Mouse (Mus musculus) lung, embryonic 15.5 days (tissue): ENCODE results near the gene Ttc34. TPM values are rescaled to one million over a fixed set of nuclear protein-coding genes. Genes with fewer than 3 reads are reported as not detected.
A peak's percentile ranks its signal among the peaks of the same experiment; 100 is the strongest.

ENCODE experiments used
- ATAC-seq: fragments of 200-750 bp; cut with Nextera tagmentation; 2 replicates; pipeline ENCODE4 v1.8.0; 2017; ENCODE audit warnings: moderate number of reproducible peaks, borderline replicate concordance; ENCODE audit not compliant: low FRiP score, low TSS enrichment; ENCODE audit errors: extremely low read depth
- H3K27ac ChIP-seq: fragments of 300-500 bp; sonication (generic); 2 replicates; pipeline ENCODE4 v1.5.1; 2015; ENCODE audit warnings: moderate library complexity, mild to moderate bottlenecking, inconsistent platforms
- H3K27me3 ChIP-seq: fragments of 300-500 bp; sonication (generic); 2 replicates; pipeline ENCODE4 v1.6.1; 2015; ENCODE audit warnings: inconsistent platforms
- H3K36me3 ChIP-seq: fragments of 300-500 bp; sonication (generic); 2 replicates; pipeline ENCODE4 v1.6.1; 2015; ENCODE audit warnings: inconsistent platforms
- H3K4me1 ChIP-seq: fragments of 300-500 bp; sonication (generic); 2 replicates; pipeline ENCODE4 v1.6.1; 2015; ENCODE audit warnings: inconsistent platforms
- H3K4me2 ChIP-seq: fragments of 300-500 bp; sonication (generic); 2 replicates; pipeline ENCODE4 v1.6.1; 2015; ENCODE audit warnings: inconsistent platforms, mild to moderate bottlenecking, moderate library complexity
- H3K4me3 ChIP-seq: fragments of 300-500 bp; sonication (generic); 2 replicates; pipeline ENCODE4 v1.5.1; 2015; ENCODE audit warnings: mild to moderate bottlenecking, inconsistent platforms
- H3K9ac ChIP-seq: fragments of 300-500 bp; sonication (generic); 2 replicates; pipeline ENCODE4 v1.6.1; 2015; ENCODE audit warnings: inconsistent platforms
- H3K9me3 ChIP-seq: fragments of 300-500 bp; sonication (generic); 2 replicates; pipeline ENCODE4 v1.6.1; 2016; ENCODE audit warnings: inconsistent platforms
- WGBS: fragments of 180-500 bp; shearing (Covaris S2); methylation state at CpG from one replicate; pipeline ENCODE4 v1.1.7; 2015; 5-methylcytosine and 5-hydroxymethylcytosine counted together
- polyA plus RNA-seq: library from polyadenylated mRNA; unstranded; fragments of >200 nt; fragmentation: Nextera tagmentation; extraction: Ambion mirVana; gene quantifications from 2 replicates; pipeline ENCODE4 v1.2.1, GENCODE M21; 2015

Ttc34 gene
- polyA plus RNA-seq, 1 experiment from 2014 or later: 0.19 TPM

DNA sequence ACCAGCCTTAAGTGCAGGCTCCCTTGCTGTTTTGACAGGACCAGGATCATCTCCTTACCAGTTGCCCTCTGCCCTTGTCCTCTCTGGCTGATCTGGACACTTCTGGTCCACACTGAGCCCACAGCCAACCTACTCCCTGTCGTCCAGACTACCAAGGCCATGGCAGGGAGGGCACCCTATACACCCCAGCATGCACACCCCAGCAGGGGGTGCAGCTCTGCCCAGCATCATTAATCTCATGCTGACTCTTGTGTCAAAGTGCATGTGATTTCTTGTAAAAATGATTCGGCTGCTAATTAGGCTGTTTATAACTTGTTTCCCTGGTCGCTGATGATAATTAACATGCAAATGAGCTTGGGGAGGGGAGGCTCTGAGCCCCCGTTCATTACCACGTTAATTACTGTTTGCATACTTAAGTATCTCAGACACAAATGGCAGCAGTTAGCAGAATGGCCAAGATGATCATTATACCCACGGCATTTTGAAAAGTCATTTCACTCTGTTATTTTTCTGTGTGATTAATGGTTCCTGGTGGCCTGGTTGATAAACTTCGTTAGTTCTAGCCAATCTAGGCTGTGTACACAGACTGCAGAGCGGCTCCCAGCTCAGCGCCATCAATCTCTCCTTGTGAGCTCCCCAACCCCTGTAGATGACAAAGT lies 5.2 kb upstream of the Ttc34 start:
- Histone ChIP-seq H3K27me3 (no peaks in the 10 kb centered on the region), H3K9ac (no peak overlapping the region), H3K4me2 (no peak overlapping the region), H3K9me3 (no peaks in the 10 kb centered on the region), H3K4me1 (no peaks in the 10 kb centered on the region), H3K36me3 (no peaks in the 10 kb centered on the region), H3K27ac (no peak overlapping the region), H3K4me3 (no peak overlapping the region)
- 35% methylated on average over 9 of the region's 9 CpGs for WGBS
- ATAC-seq: no peak

DNA sequence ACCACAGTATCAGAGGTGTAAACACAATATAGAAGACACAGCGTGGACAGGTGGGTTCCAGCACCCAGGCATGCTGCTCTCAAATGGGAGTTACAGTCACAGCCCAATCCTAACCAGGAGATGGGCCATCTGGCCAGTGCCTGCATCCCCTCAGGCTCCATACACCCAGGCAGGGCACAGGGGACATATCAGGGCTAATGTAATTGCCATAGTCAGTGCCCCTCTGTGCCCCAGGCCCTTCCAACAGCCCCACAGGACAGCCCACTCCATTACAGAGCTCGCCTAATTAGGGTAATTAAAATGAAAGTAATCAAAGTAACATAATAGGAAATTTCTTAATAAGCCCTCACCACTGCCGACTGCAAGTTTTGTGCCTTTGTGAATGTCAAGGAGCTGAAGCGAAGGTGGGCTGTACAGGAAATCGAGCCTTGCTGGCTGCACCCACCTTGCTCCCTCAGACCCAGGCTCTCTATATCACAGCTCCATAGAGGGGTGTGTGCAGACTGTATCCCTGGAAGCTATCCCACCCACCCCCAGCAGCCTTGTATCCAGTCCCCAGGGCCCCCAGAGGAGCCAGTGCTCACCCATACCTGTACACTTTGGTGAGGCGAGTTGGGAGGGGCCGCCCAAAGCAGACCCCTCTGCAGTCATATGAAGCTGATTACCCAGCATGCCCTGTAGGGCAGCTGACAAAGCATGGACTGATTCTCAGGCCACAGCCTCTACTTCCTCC lies 910 bp upstream of the Ttc34 start:
- Histone ChIP-seq H3K4me2 (no peak overlapping the region), H3K4me1 (no peaks in the 10 kb centered on the region), H3K4me3 (no peak overlapping the region), H3K36me3 (no peaks in the 10 kb centered on the region), H3K9ac (no peak overlapping the region), H3K9me3 (no peaks in the 10 kb centered on the region), H3K27ac (no peak overlapping the region), H3K27me3 (no peaks in the 10 kb centered on the region)
- WGBS: 64% methylated on average over 7 of the region's 7 CpGs
- ATAC-seq: no peak

DNA sequence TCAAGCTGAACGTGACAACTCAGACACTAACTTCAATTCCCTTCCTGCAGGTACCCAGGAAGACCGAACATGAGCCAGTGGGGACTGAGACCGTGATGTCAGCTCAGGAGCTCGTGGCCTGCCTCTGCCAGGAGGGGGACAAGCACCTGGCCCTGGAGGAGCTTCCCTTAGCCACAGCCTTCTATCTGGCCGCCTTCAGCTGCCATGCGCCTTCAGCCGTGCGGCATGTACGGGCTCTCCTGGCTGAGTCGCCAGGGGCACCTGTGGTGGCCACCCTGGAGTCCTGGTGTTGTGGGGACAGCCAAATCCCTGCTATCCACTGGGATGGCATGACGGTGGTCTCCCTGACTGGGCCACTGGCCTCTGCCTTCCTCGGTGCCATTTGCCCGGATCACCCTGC lies 1.5 kb downstream of the Ttc34 start:
- Histone ChIP-seq H3K4me1 (no peaks in the 10 kb centered on the region), H3K4me2 (no peak overlapping the region), H3K27ac (no peak overlapping the region), H3K9me3 (no peaks in the 10 kb centered on the region), H3K4me3 (no peak overlapping the region), H3K36me3 (no peaks in the 10 kb centered on the region), H3K27me3 (no peaks in the 10 kb centered on the region), H3K9ac (no peak overlapping the region)
- ATAC-seq: no peak
- 81% methylated on average over 13 of the region's 13 CpGs for WGBS

DNA sequence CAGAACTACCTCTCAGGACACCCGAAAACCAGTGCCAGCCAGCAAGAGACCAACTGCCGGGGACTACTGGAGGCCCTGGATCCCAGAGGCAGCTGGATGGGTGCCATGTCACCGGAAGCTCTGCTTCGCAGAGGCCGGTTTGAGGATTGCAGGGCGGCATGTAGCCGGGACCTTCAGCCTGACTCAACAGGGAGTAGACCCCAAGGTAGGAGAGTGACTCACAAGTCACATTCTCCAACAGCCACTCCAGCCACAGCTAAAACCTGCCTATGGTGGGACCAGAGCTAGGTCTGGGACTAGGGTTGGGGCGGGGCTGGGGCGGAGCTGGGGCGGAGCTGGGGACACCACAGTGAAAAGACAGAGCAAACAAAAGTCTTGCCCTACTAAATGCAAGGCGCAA lies 2.1 kb downstream of the Ttc34 start:
- Histone ChIP-seq H3K4me1 (no peaks in the 10 kb centered on the region), H3K36me3 (no peaks in the 10 kb centered on the region), H3K4me2 (no peak overlapping the region), H3K27ac (no peak overlapping the region), H3K27me3 (no peaks in the 10 kb centered on the region), H3K9ac (no peak overlapping the region), H3K4me3 (no peak overlapping the region), H3K9me3 (no peaks in the 10 kb centered on the region)
- peak; percentile 49; the same call in 1 of the 2 replicates for ATAC-seq
- 37% methylated on average over 11 of the region's 11 CpGs for WGBS

DNA sequence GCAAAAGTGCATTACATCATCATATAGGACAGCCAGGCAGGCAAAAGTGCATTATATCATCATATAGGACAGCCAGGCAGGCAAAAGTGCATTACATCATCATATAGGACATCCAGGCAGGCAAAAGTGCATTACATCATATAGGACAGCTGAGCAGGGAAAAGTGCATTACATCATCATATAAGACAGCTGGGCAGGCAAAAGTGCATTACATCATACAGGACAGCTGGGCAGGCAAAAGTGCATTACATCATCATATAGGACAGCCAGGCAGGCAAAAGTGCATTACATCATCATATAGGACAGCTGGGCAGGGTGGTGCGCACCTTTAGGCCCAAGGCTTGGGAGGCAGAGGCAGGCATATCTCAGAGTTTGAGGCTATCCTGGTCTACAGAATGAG lies 15.4 kb downstream of the Ttc34 start:
- no peak overlapping the region for H3K4me2 ChIP-seq
- H3K27ac ChIP-seq: no peak overlapping the region
- no peak overlapping the region for H3K4me3 ChIP-seq
- ATAC-seq: no peak
- no peak overlapping the region for H3K9ac ChIP-seq
- no peaks in the 10 kb centered on the region for H3K36me3 ChIP-seq
- WGBS: 86% methylated on average over 1 of the region's 1 CpGs
- peaks cover 36% of the 10 kb centered on the region for H3K27me3 ChIP-seq
- no peaks in the 10 kb centered on the region for H3K9me3 ChIP-seq
- H3K4me1 ChIP-seq: peaks cover 14% of the 10 kb centered on the region; the same call in 1 of the 2 replicates

DNA sequence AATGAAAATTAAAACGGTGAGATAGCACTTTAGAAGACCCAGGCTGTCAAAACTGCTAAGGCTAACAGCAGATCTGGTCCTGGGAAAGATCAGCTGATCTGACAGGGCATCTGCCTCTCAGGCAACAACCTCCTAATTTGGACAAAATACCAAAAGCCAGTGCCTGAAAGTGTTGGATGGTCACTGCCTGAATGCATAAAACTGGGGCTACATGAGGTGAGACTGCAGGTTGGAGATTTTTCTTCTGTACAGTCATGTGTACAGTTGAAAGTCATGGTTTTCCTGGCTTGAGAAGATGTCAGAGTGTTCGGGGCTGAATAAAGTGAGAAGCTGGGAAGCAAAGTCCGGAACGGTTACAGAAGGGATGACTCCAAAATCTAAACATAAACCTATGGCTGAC lies 16.6 kb downstream of the Ttc34 start:
- Histone ChIP-seq H3K4me1 (peaks cover 14% of the 10 kb centered on the region; the same call in 1 of the 2 replicates), H3K4me2 (no peak overlapping the region), H3K36me3 (no peaks in the 10 kb centered on the region), H3K9ac (no peak overlapping the region), H3K27ac (no peak overlapping the region), H3K9me3 (no peaks in the 10 kb centered on the region), H3K27me3 (peaks cover 36% of the 10 kb centered on the region), H3K4me3 (no peak overlapping the region)
- no peak for ATAC-seq
- 62% methylated on average over 4 of the region's 4 CpGs for WGBS

DNA sequence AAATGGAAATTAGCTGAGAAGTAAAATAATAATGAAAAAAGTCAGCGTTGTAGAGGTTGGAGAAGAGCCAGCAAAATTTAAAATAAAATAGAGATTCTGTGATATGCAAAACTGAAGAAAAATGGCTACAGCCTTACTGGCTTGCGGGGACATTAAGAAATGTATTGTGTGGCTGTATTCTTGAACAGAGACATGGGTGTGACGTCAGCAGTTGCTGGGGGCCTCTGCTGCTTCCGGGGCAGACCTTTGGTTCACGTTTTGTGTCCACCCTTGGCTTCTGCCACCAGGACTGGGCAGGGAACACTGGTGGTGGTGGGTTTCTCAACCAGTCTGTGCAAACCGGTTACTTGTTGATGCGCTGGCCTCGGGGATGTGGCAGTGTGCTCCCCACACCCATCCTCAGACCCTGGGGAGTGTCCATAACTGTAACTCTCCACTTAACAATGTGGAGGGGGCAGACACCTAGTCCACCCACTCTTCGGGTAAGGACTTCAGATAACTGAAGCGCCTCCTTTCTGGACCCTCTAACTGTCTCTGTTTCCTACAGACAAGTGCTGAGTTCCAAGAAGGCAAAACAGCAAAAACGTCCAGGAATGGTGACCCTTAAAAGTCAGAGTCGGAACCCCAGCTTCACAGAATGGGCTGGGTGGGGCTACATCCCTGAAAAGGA lies 17.6 kb downstream of the Ttc34 start:
- WGBS: 46% methylated on average over 12 of the region's 12 CpGs

DNA sequence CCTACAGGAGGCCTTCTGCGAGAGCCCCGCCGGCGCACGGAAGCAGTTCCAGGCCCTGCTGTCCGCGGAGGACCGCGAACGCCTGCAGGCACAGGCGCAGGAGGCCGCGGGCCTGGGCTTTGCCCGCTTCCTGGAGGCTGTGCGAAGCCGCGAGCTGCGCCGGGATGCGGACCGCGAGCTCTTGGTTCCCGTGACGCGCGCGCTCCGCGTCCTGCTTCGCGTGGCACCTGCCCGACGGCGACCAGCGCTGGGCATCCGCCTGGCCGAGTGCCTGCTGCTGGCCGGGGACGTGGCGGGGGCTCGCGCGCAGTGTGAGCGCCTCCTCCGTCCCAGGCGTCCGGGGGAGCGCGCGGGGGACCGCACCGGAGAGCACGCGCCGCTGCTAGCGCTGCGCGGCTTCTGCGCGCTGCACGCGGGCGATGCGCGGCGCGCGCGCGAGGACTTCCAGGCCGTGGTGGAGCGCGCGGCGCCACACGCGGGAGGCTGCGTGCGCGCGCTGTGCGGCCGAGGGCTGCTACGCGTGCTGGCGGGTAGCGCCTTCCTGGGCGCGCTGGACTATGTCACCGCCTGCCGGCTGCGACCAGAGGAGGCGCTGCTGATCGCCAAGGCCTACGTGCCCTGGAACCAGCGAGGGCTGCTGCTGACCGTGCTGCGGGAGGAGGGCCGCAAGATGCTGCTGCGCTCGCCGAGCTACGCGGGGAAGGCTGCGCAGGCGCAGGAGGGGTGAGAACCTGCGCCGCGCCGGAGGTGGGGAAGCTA lies 18.6 kb downstream of the Ttc34 start:
- Histone ChIP-seq H3K4me1 (peaks cover 14% of the 10 kb centered on the region; the same call in 1 of the 2 replicates), H3K4me2 (peak overlapping the region; percentile 95), H3K36me3 (no peaks in the 10 kb centered on the region), H3K4me3 (peak overlapping the region; percentile 51), H3K9me3 (no peaks in the 10 kb centered on the region), H3K9ac (peak overlapping the region; percentile 44), H3K27me3 (peaks cover 36% of the 10 kb centered on the region), H3K27ac (no peak overlapping the region)
- under 1% methylated on average over 109 of the region's 110 CpGs for WGBS
- peak; percentile 80 for ATAC-seq

More for the DNA sequence above, 17.6 kb downstream of the Ttc34 start:
- Histone ChIP-seq H3K9me3 (no peaks in the 10 kb centered on the region), H3K9ac (no peak overlapping the region), H3K4me2 (no peak overlapping the region), H3K27me3 (peaks cover 36% of the 10 kb centered on the region), H3K27ac (no peak overlapping the region), H3K4me1 (peaks cover 14% of the 10 kb centered on the region; the same call in 1 of the 2 replicates), H3K36me3 (no peaks in the 10 kb centered on the region), H3K4me3 (peak overlapping the region; percentile 51; the same call in 1 of the 2 replicates)
- ATAC-seq: no peak

DNA sequence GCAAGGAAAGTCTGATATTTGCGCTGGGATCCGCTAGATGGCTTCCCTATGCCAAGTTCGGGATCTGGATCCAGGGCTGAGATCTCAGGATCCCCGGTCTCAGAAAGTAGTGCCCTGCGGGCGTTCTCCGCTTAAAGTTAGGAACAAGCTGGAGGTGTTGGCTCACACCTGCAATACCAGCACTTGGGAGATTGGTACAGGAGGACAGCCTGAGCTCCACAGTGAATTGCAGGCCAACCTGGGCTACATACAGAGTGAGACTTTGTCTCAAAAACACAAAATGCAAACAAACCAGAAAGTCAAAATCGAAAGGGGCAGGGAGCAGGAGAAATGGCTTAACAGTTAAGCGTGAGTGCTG lies 19.2 kb downstream of the Ttc34 start:
- ATAC-seq: no peak
- 13% methylated on average over 9 of the region's 9 CpGs for WGBS
- Histone ChIP-seq H3K9ac (peak overlapping the region; percentile 44), H3K27me3 (peaks cover 36% of the 10 kb centered on the region), H3K4me3 (peak overlapping the region; percentile 51), H3K4me1 (peaks cover 14% of the 10 kb centered on the region; the same call in 1 of the 2 replicates), H3K4me2 (peak overlapping the region; percentile 95), H3K36me3 (no peaks in the 10 kb centered on the region), H3K9me3 (no peaks in the 10 kb centered on the region), H3K27ac (no peak overlapping the region)

DNA sequence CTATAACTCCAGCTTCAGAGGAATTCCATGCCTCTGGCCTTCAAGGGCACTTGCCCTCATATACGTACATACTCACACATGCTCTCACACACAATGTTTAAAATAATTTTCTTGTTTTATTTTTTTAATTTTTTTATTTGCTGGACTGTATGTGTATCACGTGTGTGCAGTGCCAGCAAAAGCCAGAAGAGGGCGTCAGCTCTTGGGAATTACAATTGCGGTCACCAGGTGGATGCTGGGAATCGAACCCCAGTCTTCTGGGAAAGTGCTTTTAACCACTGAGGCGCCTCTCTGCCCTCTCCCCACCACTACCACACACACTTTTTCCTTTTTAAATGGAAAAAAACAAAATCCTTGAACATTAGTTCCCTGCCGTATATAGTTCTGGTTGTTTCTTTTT lies 19.6 kb downstream of the Ttc34 start:
- H3K9ac ChIP-seq: no peak overlapping the region
- 83% methylated on average over 7 of the region's 7 CpGs for WGBS

DNA sequence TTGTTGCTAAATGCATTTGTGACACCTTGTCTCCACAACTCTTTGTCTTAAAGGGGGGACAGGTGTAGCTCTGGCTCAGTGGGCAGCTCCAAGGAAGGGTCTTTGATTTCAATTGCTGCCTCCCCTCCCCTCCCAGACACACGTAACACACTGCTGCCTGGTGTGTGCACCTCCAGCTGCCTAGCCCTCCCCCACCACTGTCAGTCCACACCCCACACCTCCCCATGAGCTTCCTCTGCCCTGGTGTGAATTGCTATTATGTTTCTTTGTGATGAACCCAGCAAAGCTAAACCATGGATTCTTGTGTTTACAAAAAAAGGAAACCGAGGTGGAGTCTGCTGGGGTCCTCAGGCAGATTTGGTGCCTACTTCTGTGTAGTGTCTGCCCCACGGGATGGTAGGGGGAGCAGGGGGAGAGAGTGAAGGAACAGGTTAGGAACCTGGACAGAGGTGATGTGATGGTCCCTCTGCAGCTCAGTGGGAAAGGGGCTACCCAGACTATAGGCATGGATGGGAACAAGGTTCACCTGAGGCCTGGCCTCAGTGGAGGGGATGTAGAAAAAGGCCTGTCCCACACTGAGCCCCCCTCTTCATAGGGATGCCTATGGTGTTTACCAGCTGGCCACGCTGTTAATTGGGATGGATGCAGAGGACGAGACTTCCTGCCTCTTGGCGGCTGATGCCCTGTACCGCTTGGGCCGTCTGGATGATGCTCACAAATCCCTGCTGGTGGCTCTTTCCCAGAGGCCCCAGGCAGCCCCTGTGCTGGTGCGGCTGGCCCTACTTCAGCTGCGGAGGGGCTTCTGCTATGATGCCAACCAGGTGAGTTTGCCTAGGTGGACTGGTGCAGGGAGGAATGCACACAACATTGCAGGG lies 20.3 kb downstream of the Ttc34 start:
- H3K27ac ChIP-seq: no peak overlapping the region
- no peak overlapping the region for H3K9ac ChIP-seq
- ATAC-seq: no peak
- H3K9me3 ChIP-seq: no peaks in the 10 kb centered on the region
- no peak overlapping the region for H3K4me3 ChIP-seq
- H3K27me3 ChIP-seq: peaks cover 36% of the 10 kb centered on the region
- H3K4me2 ChIP-seq: no peak overlapping the region
- 72% methylated on average over 10 of the region's 10 CpGs for WGBS
- H3K4me1 ChIP-seq: peaks cover 14% of the 10 kb centered on the region; the same call in 1 of the 2 replicates
- H3K36me3 ChIP-seq: no peaks in the 10 kb centered on the region

More for the DNA sequence above, 19.6 kb downstream of the Ttc34 start:
- H3K4me1 ChIP-seq: peaks cover 14% of the 10 kb centered on the region; the same call in 1 of the 2 replicates
- no peaks in the 10 kb centered on the region for H3K36me3 ChIP-seq
- ATAC-seq: no peak
- no peak overlapping the region for H3K4me3 ChIP-seq
- H3K27ac ChIP-seq: no peak overlapping the region
- peaks cover 36% of the 10 kb centered on the region for H3K27me3 ChIP-seq
- peak overlapping the region; percentile 95 for H3K4me2 ChIP-seq
- no peaks in the 10 kb centered on the region for H3K9me3 ChIP-seq
